Mouse (Mus musculus) frontal cortex, postnatal 14 days (tissue): Measurements from ENCODE around the gene Rffl.
A peak's percentile ranks its signal among the peaks of the same experiment; 100 is the strongest.

ENCODE experiments used
- DNase-seq, 2 experiments: peaks; one replicate each; pipeline ENCODE4 v3.0.0; 2022; ENCODE audit warnings: low spot score in 2 of 2

Rffl gene

DNA sequence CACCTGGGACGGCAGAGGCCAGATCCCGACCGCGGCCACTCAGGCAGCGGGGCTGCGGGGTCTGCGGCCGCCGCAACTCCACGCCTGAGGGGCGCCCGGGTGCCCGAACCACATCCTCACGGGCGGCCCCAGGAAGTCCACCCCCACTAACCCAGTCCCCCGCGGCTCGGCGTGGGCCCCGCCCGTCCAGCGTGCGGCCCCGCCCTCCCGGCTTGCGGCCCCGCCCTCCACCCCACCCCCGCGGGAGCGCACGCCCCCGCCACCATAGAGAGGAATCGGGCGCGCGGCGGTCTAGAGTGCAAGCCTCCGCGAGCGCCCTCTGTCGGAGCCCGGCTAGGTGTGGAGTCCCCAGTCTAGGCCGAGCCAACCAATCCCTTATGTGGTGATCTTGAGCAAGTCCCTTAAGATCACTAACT, at the start of gene Rffl:
Gene Rffl, minus strand, starts transcription at position 180 of the 416 bp plus-strand sequence.
- DNase-seq, result peak; percentile 73 to 87

- no peak for DNase-seq
Observed at GRCm38 (mm10) chr11:82920768-82921167, 49.8 kb upstream of the Rffl start.

- DNase-seq, result peak in 1 of 2 experiments; percentile 72
Observed at GRCm38 (mm10) chr11:82914711-82915352, 43.8 kb upstream of the Rffl start.

GRCm38 (mm10) chr11:82910679-82911389, 39.8 kb upstream of the Rffl start:
- DNase-seq, result no peak

GRCm38 (mm10) chr11:82910250-82910649, 39.2 kb upstream of the Rffl start, which contains the start of gene Unc45b:
Unc45b (plus strand) TSS chr11:82910550.
- no peak for DNase-seq

GRCm38 (mm10) chr11:82908608-82908989, 37.6 kb upstream of the Rffl start:
- DNase-seq, result no peak

DNA sequence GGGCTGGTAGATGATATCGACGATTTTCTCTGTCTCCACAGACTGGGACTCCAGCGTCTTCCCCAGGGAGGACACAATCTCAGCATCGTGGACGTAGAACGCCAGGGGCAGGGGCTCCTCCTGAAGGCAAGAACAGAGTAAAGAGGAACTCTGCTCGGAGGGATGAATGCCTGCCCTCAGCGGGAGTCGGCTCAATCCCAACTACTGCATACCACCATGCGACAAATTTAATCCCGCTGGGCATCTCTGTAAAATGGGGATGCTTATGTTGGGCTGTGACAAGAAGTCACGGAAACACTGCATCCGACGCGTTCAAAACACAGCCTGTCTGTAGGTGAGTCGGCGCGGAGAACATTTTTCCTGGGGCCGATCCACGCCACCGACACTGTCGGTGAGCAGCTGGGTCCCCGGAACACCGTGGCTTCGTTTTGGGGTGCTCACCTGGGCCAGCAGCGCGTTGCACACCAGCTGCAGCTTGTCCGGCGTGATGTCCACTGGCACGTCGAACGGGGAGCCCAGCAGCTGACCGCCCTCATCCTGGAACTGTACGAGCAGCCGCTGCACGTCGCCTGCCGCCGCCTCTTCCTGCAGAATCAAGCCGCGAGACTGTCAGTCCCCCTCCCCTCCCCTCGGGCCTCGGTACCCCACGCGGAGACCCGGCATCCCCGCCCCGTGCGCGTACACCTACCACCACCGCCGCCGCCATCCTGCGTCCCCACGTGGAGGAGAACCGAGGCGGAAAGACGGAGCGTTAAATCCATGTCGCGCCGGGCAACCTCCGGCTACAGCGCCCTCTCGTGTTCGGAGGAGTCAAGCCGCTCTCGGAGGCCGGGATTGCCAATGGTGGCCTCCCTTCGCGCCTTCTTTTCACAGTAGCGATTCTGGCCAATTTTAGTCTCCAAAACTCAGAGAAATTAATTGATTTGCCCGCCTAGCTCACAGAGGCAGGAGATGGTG, 36.9 kb upstream of the Rffl start, which contains the start of gene Nle1:
Gene Nle1, minus strand, starts transcription at position 761 of the 957 bp plus-strand sequence.
- peak; percentile 79 to 92 for DNase-seq

- no peak for DNase-seq
Observed at GRCm38 (mm10) chr11:82905816-82906215, 34.8 kb upstream of the Rffl start.

DNA sequence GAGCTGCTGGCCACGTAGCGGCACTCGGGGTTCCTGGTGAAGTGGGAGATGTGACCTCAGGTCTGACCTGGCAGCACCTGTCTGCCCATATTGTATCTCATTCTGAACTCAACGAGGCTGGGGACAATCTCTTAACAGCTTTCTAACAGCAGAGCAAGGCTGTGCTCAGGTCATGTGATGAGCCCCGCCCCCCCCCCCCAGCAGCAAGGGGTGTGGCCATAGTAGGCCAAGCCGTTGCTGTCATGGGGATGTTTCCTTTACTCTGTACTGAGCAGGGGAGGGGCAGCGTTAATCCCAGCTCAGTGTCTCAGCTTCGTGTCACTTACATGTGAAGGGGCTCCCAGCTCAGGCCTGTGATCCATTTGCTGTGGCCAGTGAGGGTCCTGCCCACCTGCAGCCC, 33.9 kb upstream of the Rffl start:
- DNase-seq, result no peak

- DNase-seq, result no peak
Observed at GRCm38 (mm10) chr11:82901606-82902310, 30.7 kb upstream of the Rffl start.

DNA sequence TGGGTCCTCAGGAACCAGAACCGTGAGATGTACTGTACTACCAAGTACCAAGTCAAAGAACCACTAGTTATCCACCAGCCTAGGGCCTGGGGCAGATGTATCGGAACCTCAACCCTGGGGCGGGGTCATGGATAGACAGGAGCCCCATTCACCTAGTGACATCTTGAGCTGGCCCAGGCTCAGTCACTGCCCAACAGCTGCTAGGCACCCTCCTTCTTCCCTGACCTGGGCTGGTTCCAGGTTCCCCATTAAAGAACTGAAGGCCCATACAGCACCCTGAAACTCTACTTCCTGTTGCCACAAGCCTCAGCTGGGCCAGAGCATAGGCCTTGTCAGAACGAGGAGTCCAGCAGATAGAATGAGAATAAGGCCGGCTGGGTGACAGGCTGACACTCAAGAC, 28.7 kb upstream of the Rffl start:
- no peak for DNase-seq

GRCm38 (mm10) chr11:82897478-82897877, 26.5 kb upstream of the Rffl start:
- no peak for DNase-seq

DNA sequence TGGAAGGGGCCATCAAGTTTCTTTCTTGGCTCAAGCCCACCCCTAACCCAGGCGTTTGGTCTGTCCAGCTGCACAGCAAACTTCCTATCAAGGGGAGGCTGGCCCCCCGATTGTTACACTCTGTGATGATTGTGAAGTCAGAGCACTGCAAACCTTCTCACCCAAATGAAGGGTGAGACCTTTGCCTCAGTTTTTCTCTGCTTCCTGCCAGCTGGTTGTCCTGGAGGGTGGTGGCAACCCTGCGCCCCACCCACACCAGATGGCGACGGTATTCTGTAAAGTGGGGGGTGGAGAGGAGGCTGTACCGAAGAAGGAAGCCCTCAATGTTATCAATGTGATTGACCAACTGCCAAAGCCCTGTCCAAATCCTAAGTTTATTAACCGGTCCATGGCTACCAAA, 20.9 kb upstream of the Rffl start, which contains the start of gene Fndc8:
Gene Fndc8, plus strand, starts transcription at position 189 of the 400 bp plus-strand sequence.
- no peak for DNase-seq

- peak; percentile 81 to 90 for DNase-seq
Observed at GRCm38 (mm10) chr11:82890342-82890762, 19.3 kb upstream of the Rffl start, which contains the start of gene Rad51d. Rad51d (minus strand) TSS chr11:82890614.

GRCm38 (mm10) chr11:82889524-82890341, 18.7 kb upstream of the Rffl start:
- no peak for DNase-seq

GRCm38 (mm10) chr11:82888491-82888946, 17.5 kb upstream of the Rffl start:
- no peak for DNase-seq

- DNase-seq, result no peak
Observed at GRCm38 (mm10) chr11:82886559-82886958, 15.5 kb upstream of the Rffl start.

DNA sequence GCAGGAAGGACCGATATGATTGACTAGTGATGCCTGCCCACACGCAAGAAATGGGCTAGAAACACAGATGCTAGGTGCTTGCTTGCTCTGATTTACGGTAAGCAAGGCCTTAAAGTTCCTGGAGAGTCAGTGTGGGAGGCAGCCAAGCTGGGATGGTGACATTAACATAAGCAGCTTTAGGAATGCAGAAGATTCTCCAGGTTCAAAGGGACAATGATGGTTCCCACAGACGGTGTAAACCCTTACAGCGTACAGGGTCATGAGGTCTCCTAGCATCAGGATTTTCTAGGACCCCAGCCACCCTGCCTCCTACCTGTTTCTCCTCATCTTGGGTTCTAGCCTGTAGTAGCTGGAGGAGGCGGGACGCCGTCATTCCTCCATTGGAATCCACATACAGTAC, 12.2 kb upstream of the Rffl start:
- DNase-seq, result no peak

DNA sequence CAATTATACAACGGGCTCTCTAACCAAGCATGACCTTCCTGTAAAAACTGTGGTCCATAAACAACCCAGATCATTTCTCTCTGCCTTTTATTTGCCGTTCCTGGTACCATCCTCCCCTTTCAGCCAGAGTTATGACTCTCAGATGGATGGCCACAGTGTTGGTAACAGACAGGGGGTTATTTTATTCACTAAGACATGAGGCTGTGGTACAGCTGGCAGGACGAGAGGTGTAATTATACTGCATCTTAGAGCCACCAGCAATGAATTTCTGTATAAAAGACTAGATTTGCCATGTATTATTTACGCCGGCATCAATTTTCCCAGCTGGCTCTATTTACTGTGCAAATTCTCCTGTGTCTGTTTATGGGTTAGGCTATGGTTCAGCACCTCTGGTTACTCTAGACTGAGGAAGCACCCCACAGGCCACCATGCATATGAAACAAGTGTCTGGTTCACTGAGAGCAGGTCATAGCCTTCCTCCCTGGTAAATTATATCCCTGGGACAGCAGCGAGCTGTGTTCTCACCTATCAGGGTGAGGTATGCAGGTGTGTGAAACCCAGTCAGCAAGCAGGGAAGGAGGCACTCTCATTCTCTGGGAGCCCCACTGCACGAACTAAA, 6.8 kb upstream of the Rffl start:
- no peak for DNase-seq

DNA sequence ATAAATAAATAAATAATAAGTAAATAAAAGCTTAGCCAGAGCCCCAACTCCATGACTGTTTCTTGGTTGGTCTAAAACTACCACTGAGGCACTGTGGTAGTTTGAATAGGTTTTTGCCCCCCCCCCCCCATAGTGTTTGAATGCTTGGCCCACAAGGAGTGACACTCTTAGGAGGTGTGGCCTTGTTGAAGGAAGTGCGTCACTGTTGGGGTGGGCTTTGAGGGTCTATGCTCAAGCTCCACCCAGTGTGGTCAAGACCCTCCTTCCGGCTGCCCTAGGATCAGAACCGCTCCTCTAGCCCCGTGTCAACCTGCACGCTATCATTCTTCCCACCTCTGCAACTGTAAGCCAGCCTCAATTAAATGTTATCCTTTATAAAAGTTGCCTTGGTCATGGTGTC, 4.6 kb upstream of the Rffl start:
- DNase-seq, result no peak
